Mouse (Mus musculus) bone marrow macrophage, adult 2 months (primary cell): ENCODE measurements around the gene Caly. TPM values are rescaled to one million over a fixed set of nuclear protein-coding genes. Genes with fewer than 3 reads are reported as not detected.
A peak's percentile ranks its signal among the peaks of the same experiment; 100 is the strongest.

Experiments
- H3K27ac ChIP-seq: 2 replicates; pipeline ENCODE4 v1.5.1; 2012; ENCODE audit warnings: low read depth, low read length; ENCODE audit not compliant: insufficient read depth
- H3K4me1 ChIP-seq: 2 replicates; pipeline ENCODE4 v1.6.1; 2012; ENCODE audit warnings: low read length; ENCODE audit not compliant: control insufficient read depth, insufficient read depth
- H3K4me3 ChIP-seq: 2 replicates; pipeline ENCODE4 v1.5.1; 2012; ENCODE audit warnings: mild to moderate bottlenecking, low read length, moderate library complexity; ENCODE audit not compliant: insufficient read depth
- CTCF ChIP-seq: IDR thresholded peaks from 2 replicates; pipeline ENCODE4 v1.5.1; 2012; ENCODE audit warnings: low read depth, mild to moderate bottlenecking, low read length, moderate library complexity
- POLR2A ChIP-seq: IDR thresholded peaks from 2 replicates; pipeline ENCODE4 v1.6.1; 2012; ENCODE audit warnings: mild to moderate bottlenecking, low read depth, low read length, borderline replicate concordance
- polyA plus RNA-seq: library from polyadenylated mRNA; stranded (reverse); fragments of >200 nt; gene quantifications from 2 replicates; pipeline ENCODE4 v1.2.4, GENCODE M21; 2012; ENCODE audit not compliant: missing spikeins, insufficient read depth, insufficient read length

Gene Caly
- not detected in 2 replicates for polyA plus RNA-seq

DNA sequence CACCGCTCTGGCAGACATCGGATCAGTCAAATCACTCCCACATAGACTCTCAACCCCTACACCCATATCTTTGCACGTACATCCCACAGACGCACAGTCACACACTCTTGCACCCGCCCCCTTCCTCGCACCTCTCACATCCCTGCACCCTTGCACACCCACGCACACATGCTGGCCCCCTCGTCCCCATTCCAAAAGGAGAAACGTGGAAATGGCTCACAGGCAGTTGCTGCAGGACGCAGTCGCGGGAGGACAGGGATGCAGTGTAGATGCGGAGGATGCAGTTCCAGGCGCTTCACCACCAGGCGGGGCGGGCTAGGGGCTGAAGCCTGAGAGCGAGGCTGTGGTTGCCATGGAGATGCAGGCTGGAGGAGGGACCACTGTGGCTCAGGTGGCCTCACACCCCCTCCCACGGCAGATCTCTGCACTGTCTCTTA, at the start of gene Caly:
Caly (minus strand) TSS at position 307 of the 437 bp plus-strand sequence.
- Histone ChIP-seq H3K4me3 (no peak within 1 kb of the TSS), H3K4me1 (peaks cover 7% of the 10 kb centered on the region), H3K27ac (no peak within 1 kb of the TSS)
- no peak for TF ChIP-seq POLR2A
- TF ChIP-seq CTCF: no peak

- Histone ChIP-seq H3K4me1 (peaks cover 30% of the 10 kb centered on the region), H3K4me3 (peak overlapping the region; percentile 36), H3K27ac (peak overlapping the region; percentile 96)
- no peak for TF ChIP-seq CTCF
- TF ChIP-seq POLR2A: no peak
Observed at GRCm38 (mm10) chr7:140127911-140128310, 45.6 kb upstream of the Caly start.

- H3K27ac ChIP-seq: peak overlapping the region; percentile 92
- H3K4me1 ChIP-seq: peaks cover 28% of the 10 kb centered on the region
Observed at GRCm38 (mm10) chr7:140126934-140127333, 44.6 kb upstream of the Caly start.

DNA sequence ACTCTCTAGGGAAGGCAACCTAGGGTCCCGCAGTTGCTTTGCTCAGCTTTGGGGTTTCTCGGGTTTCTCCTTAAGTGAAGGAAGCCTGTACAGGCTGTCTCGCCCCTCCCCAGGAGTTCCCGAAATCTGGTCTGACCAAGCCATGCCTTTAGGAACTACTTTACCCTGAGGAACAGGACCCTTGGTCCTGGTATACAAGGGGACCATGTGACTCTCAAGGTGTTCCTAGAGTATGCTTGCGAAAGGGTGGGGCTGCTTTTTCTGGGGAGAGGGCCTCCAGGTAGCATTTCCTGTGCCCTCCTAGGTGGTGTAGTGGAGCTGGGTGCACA, 43.6 kb upstream of the Caly start:
- TF ChIP-seq CTCF: no peak
- TF ChIP-seq POLR2A: no peak
- peak overlapping the region; percentile 37 for H3K27ac ChIP-seq
- H3K4me1 ChIP-seq: peaks cover 26% of the 10 kb centered on the region
- peak overlapping the region; percentile 94 for H3K4me3 ChIP-seq

More at GRCm38 (mm10) chr7:140126934-140127333, 44.6 kb upstream of the Caly start:
- TF ChIP-seq CTCF (no peak), POLR2A (no peak)
- peak overlapping the region; percentile 36 for H3K4me3 ChIP-seq

DNA sequence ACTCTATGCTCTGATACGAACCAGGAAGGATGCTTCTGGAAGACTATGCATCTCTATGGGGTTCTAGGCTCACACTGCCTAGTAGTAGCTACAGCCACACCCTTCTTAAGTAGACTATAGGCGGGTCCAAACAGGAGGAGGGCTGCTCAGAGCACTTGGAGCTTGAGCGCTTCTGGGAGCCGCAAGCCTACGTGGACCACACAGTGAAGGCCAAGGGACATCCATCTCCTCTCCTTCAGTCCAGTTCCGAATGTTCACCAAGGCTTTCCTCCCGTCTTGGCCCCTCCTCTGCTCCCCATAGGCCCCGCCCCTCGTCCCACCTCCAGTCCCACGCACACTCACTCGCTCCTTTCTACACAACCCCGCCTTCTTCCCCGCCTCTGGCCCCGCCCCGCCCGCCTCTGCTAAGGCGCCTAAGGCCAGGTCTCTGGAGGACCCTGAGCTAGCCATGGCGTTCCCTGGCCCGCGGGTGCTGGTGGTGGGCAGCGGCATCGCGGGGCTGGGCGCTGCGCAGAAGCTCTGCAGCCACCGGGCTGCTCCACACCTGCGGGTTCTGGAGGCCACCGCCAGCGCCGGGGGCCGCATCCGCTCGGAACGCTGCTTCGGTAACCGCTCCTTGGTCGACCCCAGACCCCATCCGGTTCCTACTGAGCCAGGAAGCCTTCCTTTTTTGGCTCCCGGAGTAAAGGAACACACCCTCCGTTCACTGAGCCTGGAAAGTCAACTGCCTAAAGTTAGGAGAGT, 43.1 kb upstream of the Caly start:
- H3K4me3 ChIP-seq: peak overlapping the region; percentile 94
- H3K27ac ChIP-seq: peak overlapping the region; percentile 37
- TF ChIP-seq CTCF: no peak
- TF ChIP-seq POLR2A: no peak
- H3K4me1 ChIP-seq: peaks cover 26% of the 10 kb centered on the region

DNA sequence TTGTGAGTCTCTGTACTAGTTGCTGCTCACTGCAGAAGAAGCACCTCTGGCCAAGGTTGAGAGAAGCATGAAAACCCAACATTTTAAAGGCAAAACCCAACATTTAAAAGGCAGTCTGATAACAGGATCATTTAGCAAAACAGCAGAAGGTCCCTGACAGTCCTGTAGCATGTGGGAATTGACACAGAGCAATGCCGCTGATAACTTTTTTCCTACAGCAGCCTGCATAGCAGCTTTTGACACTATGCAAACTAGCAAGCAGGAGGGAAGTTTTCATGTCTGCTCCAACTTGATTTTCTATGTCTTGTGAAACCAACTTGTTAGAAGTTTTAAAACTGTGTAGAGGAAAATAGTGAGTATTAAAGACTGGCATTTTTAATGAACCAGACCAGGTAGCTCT, 42.0 kb upstream of the Caly start:
- Histone ChIP-seq H3K4me1 (peaks cover 26% of the 10 kb centered on the region), H3K4me3 (no peak overlapping the region), H3K27ac (no peak overlapping the region)
- TF ChIP-seq POLR2A: no peak
- TF ChIP-seq CTCF: no peak

GRCm38 (mm10) chr7:140122765-140123164, 40.4 kb upstream of the Caly start:
- Histone ChIP-seq H3K4me1 (peaks cover 15% of the 10 kb centered on the region), H3K4me3 (no peak overlapping the region), H3K27ac (no peak overlapping the region)
- TF ChIP-seq CTCF (no peak), POLR2A (no peak)

GRCm38 (mm10) chr7:140121338-140121910, 39.1 kb upstream of the Caly start:
- Histone ChIP-seq H3K27ac (no peak overlapping the region), H3K4me3 (no peak overlapping the region), H3K4me1 (peaks cover 9% of the 10 kb centered on the region)
- TF ChIP-seq POLR2A (no peak), CTCF (no peak)

DNA sequence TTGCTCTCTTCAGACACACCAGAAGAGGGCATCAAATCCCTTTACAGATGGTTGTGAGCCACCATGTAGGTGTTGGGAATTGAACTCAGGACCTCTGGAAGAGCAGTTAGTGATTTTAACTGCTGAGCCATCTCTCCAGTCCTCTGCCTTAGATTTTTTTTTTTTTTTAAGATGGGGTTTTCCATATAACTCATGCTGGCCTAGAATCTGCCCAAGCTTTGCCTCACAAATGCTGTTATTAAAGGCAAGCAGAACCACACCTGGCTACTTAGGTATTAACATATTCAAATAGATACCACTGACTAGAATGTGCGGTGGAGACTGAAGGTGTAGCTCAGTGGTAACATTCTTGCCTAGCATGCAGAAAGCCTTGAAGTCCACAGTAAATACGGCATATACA, 38.1 kb upstream of the Caly start:
- no peak overlapping the region for H3K27ac ChIP-seq
- H3K4me3 ChIP-seq: no peak overlapping the region
- peaks cover 9% of the 10 kb centered on the region for H3K4me1 ChIP-seq
- TF ChIP-seq CTCF (no peak), POLR2A (no peak)

GRCm38 (mm10) chr7:140116329-140117054, 34.1 kb upstream of the Caly start, which contains the start of gene Echs1:
Gene Echs1, minus strand, starts transcription at chr7:140116476.
- Histone ChIP-seq H3K27ac (peak within 1 kb of the TSS; percentile 73), H3K4me3 (peak within 1 kb of the TSS; percentile 79), H3K4me1 (peaks cover 24% of the 10 kb centered on the region)
- TF ChIP-seq CTCF (no peak), POLR2A (no peak)
